Mouse (Mus musculus) brown adipose tissue, adult 24 weeks (tissue): Measurements from ENCODE around the gene Dock2. TPM values are rescaled to one million over a fixed set of nuclear protein-coding genes. Genes with fewer than 3 reads are reported as not detected.

ENCODE experiments used
- H3K27ac ChIP-seq: fragments of 200-500 bp; replicated peaks from 2 replicates; pipeline ENCODE4 v1.5.1; 2012; ENCODE audit warnings: low read depth, mild to moderate bottlenecking, low read length
- H3K4me1 ChIP-seq: fragments of 200-500 bp; 2 replicates; pipeline ENCODE4 v1.6.1; 2012; ENCODE audit warnings: low read length, mixed read lengths; ENCODE audit not compliant: control insufficient read depth, insufficient read depth, insufficient read length
- H3K4me3 ChIP-seq: fragments of 200-500 bp; 2 replicates; pipeline ENCODE4 v1.5.1; 2012; ENCODE audit warnings: low read depth, mild to moderate bottlenecking, low read length, moderate library complexity; ENCODE audit not compliant: insufficient read depth
- polyA plus RNA-seq: library from polyadenylated mRNA; stranded (reverse); fragments of >200 nt; gene quantifications from 2 replicates; pipeline ENCODE4 v1.2.4, GENCODE M21; 2012; ENCODE audit not compliant: missing spikeins, insufficient read depth, insufficient read length

Gene Dock2
- polyA plus RNA-seq, 1 experiment: 1.7 TPM

DNA sequence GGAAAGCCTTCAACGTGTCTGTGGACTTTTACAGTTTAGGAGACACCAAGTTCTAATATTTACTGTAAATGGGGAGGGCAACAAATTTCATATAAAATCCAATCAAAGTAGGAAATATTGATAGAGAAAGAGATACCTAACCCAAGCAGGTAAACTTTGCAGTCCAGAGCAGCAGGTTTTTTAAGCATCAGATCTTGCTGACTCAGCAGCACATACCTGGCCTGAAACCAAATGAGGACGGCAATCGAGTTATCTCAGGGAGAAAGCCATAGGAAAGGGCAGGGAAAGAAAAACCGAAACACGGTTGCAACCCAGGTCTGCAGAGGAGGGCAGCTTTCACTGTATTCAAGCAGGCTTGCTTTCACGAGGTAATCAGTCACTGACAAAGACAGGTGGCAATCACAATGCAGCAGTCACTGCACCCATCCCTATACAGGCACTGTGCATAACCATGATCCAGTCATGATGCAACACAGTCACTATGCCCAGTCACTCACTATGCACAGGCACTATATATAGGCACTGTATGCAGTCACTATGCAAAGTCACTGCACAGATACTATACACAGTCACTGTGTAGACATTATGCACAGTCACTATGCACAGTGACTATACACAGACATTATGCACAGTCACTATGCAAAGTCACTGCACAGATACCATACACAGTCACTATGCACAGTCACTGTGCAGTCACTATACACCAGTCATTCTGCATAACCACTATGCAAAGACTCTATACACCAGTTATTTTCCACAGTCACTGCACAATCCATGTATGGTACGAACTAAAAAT is 258.4 kb downstream of the Dock2 start:
- H3K4me1 ChIP-seq: no peaks in the 10 kb centered on the region
- no peak overlapping the region for H3K4me3 ChIP-seq
- no peak overlapping the region for H3K27ac ChIP-seq

DNA sequence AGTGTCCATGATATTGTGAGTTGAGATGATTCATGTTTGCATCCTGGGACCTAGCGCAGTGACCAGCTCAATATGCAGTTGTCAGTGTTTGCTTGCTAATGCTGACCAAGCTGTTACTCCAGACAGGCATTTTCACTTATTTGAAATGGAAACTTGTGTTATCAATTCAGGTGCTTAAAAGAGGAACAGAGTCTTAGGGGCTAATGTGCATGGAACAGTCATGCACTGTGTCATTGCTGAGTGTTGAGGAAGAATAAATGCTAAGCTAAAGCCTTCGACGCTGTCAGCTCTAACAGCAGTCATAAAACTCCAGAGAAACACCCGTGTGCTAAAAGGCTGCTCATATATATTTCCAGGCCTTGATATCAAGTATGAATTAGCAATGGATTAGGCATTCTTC is 259.1 kb downstream of the Dock2 start:
- no peak overlapping the region for H3K27ac ChIP-seq
- no peaks in the 10 kb centered on the region for H3K4me1 ChIP-seq
- no peak overlapping the region for H3K4me3 ChIP-seq

DNA sequence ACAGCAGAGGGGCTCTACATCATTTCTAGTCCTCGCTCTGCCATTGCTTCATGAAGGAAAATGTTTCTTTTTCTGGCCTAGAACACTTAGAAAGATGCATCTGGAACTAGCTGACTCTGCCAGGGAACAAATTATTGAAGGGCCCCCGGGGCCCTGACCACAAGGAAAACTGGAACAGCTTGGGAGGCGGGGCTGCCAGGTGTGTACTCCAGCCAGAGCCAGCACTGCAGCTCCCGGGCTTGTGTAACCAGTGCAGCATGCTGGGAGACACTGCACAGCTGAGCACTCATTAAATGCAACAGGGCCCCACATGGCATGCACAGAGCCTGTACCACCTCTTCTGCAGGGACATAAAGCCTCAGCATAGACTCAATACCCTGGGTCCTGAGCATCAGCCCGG is 265.1 kb downstream of the Dock2 start:
- Histone ChIP-seq H3K27ac (no peak overlapping the region), H3K4me1 (no peaks in the 10 kb centered on the region), H3K4me3 (no peak overlapping the region)

DNA sequence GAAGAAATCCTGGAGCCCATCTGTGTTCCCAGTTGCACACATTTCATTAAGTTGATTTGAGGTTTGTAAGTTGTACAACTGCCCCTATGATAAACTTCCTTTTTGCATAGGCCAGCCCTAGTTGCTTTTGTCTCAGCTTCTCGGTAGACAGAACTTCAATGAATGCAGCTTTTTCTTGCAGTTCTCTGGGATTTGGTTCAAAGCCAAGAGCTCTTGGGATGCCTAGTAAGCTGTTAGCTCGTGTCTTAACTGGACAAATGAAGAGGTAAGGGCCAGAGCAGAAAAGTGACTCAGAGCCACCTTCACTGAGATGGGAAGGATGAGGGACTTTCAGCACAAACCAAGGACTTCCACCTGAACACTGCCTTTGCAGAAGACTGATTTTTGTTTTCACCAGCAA is 266.7 kb downstream of the Dock2 start:
- Histone ChIP-seq H3K27ac (no peak overlapping the region), H3K4me1 (no peaks in the 10 kb centered on the region), H3K4me3 (no peak overlapping the region)

DNA sequence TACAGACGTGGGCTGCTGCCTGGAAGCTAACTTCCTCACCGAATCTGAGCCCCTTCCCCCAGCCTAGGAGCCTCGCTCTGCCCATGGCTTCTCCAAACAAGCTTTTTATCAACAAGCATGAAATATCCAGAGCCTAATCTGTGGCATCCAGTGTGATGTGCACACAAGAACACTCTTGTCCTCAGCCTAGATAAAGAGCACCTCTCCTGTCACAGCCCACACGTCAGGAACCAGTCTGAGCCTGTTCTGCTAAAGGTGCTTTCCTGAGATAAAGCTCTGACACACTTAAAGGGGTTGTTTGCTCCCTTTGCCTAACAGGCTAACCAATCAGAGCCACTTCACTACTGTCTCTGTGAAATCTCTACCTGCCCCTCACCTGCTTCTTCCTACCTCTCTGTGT is 268.4 kb downstream of the Dock2 start:
- H3K4me1 ChIP-seq: no peaks in the 10 kb centered on the region
- H3K27ac ChIP-seq: no peak overlapping the region

DNA sequence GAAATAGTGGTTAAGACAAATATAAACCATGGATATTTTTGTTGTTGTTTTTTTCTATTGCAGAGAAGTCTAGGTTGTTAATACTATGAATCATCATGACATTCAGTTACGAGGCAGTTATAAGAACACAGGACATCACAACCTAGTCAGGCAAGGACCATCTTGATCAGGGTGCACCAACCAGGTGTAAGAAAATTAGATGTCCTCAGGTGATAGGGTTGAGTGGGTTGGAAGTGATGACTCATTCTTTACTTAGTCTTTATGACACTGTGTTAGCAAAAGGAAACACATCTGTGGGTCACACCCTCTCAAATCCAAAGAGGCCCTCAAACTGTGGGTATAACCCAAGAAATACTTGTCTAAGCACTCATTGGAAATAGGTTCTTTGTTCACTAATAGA is 277.3 kb downstream of the Dock2 start:
- Histone ChIP-seq H3K27ac (no peak overlapping the region), H3K4me1 (no peaks in the 10 kb centered on the region), H3K4me3 (no peak overlapping the region)

More for the DNA sequence above, 268.4 kb downstream of the Dock2 start:
- H3K4me3 ChIP-seq: no peak overlapping the region

DNA sequence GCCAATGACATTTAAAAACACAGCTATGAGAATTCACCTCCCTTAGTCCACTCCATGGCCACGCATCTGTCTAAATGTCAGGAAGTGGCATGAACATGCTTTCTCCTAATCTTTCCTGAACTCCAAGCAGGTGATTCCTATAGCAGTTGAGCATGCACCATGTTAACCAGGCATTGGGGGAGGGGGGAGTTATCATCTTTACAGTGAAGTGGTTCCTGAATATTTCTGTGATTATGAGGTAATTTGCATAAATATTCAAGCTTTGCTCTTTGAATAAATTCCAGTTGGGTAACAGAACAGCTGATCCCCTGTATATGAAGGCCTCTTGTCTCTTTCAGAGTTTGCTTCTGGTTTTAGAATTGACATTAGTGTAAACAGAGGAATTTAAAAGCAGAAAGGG is 284.0 kb downstream of the Dock2 start:
- no peak overlapping the region for H3K27ac ChIP-seq
- H3K4me1 ChIP-seq: no peaks in the 10 kb centered on the region
- H3K4me3 ChIP-seq: no peak overlapping the region

DNA sequence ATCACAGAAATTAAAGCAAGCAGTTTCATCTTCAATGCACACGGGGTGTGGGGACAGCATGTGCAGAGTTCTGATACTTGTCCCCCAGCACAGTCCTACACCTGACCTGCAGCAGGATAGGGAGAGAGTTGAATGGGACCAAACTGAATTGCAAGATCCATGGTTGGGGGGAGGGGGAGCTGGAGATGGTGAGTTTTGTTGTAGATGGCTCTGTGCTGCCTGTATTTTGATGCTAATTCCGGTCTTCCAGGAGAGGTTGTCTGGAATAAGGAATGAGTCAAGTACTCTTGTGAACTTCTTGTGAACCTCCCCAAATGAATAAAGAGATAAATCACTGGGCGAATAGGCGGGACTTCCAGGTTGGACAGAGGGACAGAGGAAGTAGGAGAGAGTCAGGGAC is 289.0 kb downstream of the Dock2 start:
- Histone ChIP-seq H3K27ac (no peak overlapping the region), H3K4me3 (no peak overlapping the region)

DNA sequence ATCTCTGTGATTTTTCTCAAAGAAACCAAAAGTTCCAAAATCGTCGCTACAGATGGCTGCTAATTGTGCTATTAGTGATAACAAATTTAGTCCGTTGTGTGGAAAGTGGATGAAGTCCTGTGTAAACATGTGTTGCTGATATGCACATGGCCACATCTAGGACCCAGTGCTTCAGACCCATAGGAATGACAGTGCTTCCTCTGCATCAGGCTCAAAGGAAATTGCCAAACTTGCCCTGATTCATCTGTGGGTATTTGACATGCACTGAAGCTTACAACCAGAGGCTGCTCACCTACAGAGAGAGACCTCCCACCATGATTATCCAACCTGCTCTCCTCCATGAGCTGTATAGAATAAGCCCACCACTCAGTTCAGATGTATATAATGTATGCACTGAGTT is 290.7 kb downstream of the Dock2 start:
- H3K4me1 ChIP-seq: no peaks in the 10 kb centered on the region
- no peak overlapping the region for H3K27ac ChIP-seq
- no peak overlapping the region for H3K4me3 ChIP-seq

More for the DNA sequence above, 289.0 kb downstream of the Dock2 start:
- no peaks in the 10 kb centered on the region for H3K4me1 ChIP-seq

DNA sequence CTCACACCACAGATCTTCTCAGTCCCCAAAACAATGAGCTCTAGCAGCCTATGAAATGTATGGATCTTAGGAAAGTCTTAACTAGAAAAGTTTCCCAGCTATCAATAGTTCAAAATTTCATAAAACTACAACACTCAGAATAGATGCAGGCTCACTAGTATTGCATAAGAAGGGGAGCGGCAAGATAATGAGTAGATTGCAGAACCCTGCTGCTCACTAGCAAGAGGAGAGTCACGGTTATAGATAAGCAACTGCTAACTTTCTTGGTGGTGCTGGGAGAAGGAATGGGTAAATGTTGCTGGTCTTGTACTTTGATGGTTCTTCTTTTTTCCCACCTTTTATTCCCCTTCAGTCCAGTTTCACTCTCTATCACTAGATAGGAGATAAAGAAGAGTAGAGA is 291.5 kb downstream of the Dock2 start:
- Histone ChIP-seq H3K4me3 (no peak overlapping the region), H3K4me1 (no peaks in the 10 kb centered on the region), H3K27ac (no peak overlapping the region)

DNA sequence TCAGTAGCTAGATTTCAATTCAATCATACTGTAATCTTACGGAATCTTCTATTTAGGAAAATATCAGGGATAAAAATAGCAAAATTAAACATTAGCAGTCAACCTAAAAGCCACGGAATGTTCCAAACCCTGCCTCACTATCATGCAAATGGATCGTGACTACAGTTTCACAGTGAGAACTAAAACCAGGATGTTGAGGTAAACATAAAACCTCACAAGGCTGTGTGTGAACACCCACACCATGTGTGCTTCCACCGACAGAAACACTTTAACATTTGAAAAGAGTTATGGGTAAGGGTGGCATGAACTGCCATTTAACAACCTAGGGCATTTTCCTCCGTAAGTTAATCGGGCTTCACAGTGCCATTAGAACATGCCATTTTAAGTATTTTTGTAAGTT is 294.1 kb downstream of the Dock2 start:
- Histone ChIP-seq H3K4me1 (no peaks in the 10 kb centered on the region), H3K27ac (no peak overlapping the region), H3K4me3 (no peak overlapping the region)

DNA sequence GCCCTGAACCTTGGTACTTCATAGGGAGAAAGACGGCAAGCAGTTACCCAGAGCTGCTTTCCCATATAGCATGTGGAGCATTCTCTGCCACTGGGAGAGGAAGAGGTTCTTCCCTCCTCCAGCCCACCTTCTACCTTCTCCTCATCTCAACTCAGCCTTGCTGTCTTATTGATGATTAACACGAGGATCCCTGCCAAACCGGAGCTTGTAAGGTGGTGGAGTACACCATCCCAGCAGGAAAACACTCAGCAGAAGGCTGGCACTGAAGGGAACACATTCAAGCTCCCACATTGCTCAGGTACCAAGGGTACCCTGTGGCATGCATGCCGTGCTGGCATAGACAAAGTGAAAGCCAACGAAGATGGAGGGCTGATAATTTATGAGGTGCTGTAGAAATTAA is 304.4 kb downstream of the Dock2 start:
- Histone ChIP-seq H3K4me3 (no peak overlapping the region), H3K4me1 (no peaks in the 10 kb centered on the region), H3K27ac (no peak overlapping the region)

DNA sequence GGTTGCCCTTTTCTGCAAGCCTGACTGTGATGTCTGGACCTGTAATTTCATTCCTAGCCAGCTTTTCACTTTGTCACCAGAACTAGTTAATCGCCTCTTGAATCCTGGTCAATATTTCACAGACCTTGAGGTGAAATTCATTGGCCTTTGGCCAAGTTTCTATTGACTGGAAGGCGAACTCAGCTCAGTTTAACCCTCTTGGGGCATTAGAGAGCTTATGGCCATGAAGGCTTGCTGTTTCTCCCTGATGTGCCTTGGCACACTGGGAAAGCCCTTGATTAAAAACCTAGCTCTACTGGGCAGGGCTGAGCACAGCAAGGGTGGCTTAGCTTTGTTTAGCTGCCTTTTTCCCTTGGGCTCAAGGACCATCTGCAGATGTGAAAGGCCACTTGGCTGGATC is 313.9 kb downstream of the Dock2 start:
- Histone ChIP-seq H3K4me3 (no peak overlapping the region), H3K27ac (no peak overlapping the region), H3K4me1 (no peaks in the 10 kb centered on the region)

DNA sequence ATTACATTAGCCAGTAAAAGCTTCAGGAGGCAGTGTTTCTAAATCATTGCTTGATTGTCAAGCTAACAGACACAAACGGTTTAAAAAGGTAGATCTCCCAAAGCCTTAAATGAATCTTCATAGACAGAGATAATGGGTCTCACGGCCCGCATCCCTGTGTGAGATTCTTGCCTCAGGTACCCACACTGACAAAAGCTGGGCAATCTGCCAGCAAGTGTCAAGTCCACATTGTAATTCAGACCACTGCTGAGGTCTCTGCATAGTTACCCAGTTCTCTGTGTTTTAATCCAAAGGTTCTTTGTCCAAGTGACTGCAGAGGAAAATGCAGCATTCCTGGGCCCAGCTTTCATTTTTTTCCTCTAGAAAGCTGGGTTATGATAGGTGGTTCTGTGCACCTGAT is 315.1 kb downstream of the Dock2 start:
- Histone ChIP-seq H3K27ac (no peak overlapping the region), H3K4me1 (no peaks in the 10 kb centered on the region), H3K4me3 (no peak overlapping the region)

DNA sequence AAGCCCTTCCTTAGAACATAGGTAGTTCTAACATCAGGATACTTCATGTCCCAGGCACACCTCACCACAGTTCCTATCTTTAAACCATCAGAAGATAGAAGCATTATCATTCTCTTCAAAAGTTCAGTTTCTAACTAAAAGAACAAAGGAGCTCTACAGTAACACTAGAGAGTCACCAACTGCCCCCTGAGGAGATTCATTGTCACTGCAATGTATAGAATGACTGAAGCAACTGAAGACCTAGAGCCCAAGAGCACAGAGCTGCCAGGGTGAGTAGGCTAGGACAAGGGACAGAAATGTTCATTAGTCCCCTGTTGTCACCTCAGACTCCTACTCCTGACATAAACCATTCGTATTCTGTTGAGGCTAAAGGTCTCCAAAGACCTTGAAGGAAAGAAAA is 316.6 kb downstream of the Dock2 start:
- Histone ChIP-seq H3K4me3 (no peak overlapping the region), H3K4me1 (no peaks in the 10 kb centered on the region), H3K27ac (no peak overlapping the region)

DNA sequence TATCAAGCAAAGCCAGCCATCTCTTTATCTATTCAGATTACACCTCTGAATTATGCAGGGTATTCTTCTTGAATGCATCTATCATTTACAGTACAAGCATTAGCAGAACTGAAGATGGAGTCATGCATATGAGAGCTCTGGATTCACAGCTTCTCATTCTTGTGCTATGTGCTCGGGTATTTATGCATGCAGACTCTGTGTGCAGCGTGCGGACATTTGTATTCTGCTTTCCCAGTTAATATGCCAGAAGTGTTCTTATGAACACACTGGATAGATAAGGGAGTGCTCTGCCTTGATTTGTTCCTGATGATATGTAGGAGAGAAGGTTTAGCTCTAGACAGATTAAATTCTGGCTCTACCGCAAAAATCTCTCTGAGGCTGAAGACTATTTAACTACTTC is 333.7 kb downstream of the Dock2 start:
- no peak overlapping the region for H3K27ac ChIP-seq
- no peaks in the 10 kb centered on the region for H3K4me1 ChIP-seq
- H3K4me3 ChIP-seq: no peak overlapping the region
